ENCODE assay signal across 8 mouse cellular contexts in the genomic region with DNA sequence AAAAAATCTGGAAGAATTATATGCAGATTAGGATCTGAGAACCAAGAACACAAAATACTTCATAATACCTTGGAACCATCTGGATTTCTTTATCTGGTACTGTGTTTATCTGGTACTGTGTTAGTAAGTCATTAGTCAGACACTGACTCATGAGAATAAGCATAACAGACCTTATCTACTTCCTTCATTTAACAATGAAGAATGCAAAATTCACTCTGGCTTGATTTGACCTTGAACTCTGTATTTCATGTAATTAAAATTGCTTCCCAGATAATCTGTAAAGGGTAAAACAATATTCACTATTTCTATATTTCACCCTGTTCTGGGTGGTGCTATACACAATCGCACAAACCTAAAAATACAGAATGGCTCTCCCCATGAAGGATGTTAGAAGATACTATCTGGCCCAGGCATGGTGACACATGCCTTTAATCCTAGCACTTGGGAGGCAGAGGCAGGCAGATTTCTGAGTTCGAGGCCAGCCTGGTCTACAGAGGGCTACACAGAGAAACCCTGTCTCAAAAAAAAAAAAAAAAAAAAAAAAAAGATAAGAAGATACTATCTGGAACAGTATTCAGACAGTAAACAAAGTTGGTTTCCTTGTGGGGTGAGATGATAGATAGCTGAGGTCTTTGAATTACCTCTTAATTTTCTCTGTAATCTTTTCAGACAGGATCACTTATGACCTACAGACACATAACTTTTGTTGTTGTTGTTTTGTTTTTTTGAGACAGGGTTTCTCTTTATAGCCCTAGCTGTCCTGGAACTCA. TPM values are rescaled to one million over a fixed set of nuclear protein-coding genes. Genes with fewer than 3 reads are reported as not detected.
A peak's percentile ranks its signal among the peaks of the same experiment; 100 is the strongest.
DNase-seq lines count a peak whose midpoint lies in the region; ATAC-seq and TF ChIP-seq lines count a peak whose summit lies in the region.

No protein-coding gene starts in this region.

- DNase-seq in CD4-positive, CD25-positive, alpha-beta regulatory T cell, adult 2 months (ENCODE audit: low read depth, low spot score) = peak; percentile 11
- DNase-seq in testis, postnatal 10 days (ENCODE audit: low spot score) = no peak
- DNase-seq in liver, embryonic 14.5 days (ENCODE audit: low read depth in 3 of 3, low spot score in 3 of 3) = no peak
- DNase-seq in right cerebral cortex, adult 18-20 months = no peak

- no peak for TF ChIP-seq EP300 in liver, embryonic 14.5 days (IDR thresholded peaks at IDR 0.05; ENCODE audit: low read depth)

- H3K27me3 ChIP-seq in testis, adult 2 months (ENCODE audit: control insufficient read depth, insufficient read depth, low read length) = no peaks in the 10 kb centered on the region
- no peaks in the 10 kb centered on the region for H3K27me3 ChIP-seq in liver, embryonic 14.5 days (ENCODE audit: control insufficient read depth, insufficient read depth, low read length)

- peaks cover 4% of the 10 kb centered on the region for H3K4me1 ChIP-seq in testis, adult 2 months (ENCODE audit: control insufficient read depth, insufficient read depth, low read length)
- peaks cover 0 to 4% of the 10 kb centered on the region in 2 experiments; a peak in 1 of 4 replicates for H3K4me1 ChIP-seq in liver, embryonic 14.5 days (replicated peaks; ENCODE audit: control insufficient read depth in 2 of 2, insufficient read depth in 2 of 2, low read length in 1 of 2)

- peak overlapping the region; percentile 99 for H3K4me3 ChIP-seq in testis, adult 2 months (ENCODE audit: control insufficient read depth, low read depth, low read length)
- H3K4me3 ChIP-seq in liver, embryonic 14.5 days (ENCODE audit: insufficient read depth in 1 of 2, low read depth in 2 of 2, low read length in 2 of 2) = peak overlapping the region in 1 of 2 experiments; percentile 74; a peak in 2 of 4 replicates

- peaks cover 7% of the 10 kb centered on the region for H3K36me3 ChIP-seq in testis, adult 2 months (ENCODE audit: control insufficient read depth, insufficient read depth, low read length)
- peaks cover 18% of the 10 kb centered on the region for H3K36me3 ChIP-seq in liver, embryonic 14.5 days (replicated peaks; ENCODE audit: control insufficient read depth, insufficient read depth, low read depth)

- ATAC-seq in CD4-positive, CD25-positive, alpha-beta regulatory T cell, adult 4 months = no peak
- ATAC-seq in liver, embryonic 14.5 days (ENCODE audit: insufficient read depth) = no peak
- no peak for ATAC-seq in granulocyte monocyte progenitor cell, adult 5-6 weeks (replicated peaks; ENCODE audit: poor library complexity, severe bottlenecking)
- ATAC-seq in megakaryocyte, adult 5-6 weeks (ENCODE audit: poor library complexity, severe bottlenecking) = no peak

- TF ChIP-seq CTCF in testis, adult 2 months (IDR thresholded peaks at IDR 0.05; ENCODE audit: control insufficient read depth, insufficient read depth, insufficient replicate concordance, low read depth, low read length) = no peak
- TF ChIP-seq CTCF in liver, embryonic 14.5 days (IDR thresholded peaks at IDR 0.05; ENCODE audit: low read depth) = no peak

- TF ChIP-seq POLR2A in testis, adult 2 months (IDR thresholded peaks at IDR 0.05; ENCODE audit: control insufficient read depth, low read depth, low read length) = no peak

- peak overlapping the region; percentile 87 for H3K4me2 ChIP-seq in liver, embryonic 14.5 days (ENCODE audit: low read depth)

- H3K27ac ChIP-seq in testis, adult 2 months (ENCODE audit: control insufficient read depth, insufficient read depth, low read depth, low read length) = peak overlapping the region; percentile 66; the same call in 1 of the 2 replicates
- H3K27ac ChIP-seq in liver, embryonic 14.5 days = no peak overlapping the region

- H3K9ac ChIP-seq in liver, embryonic 14.5 days (replicated peaks) = peak overlapping the region; percentile 28

- H3K9me3 ChIP-seq in liver, embryonic 14.5 days (ENCODE audit: control insufficient read depth, low read length) = no peaks in the 10 kb centered on the region

- 84% methylated on average over 2 of the region's 2 CpGs for WGBS in liver, embryonic 14.5 days (ENCODE audit: insufficient replicate concordance)

RNA-seq across cellular contexts. Expression of gene 2610507B11Rik, which starts 0.9 kb away (rescaled TPM):
- polyA plus RNA-seq in CD4-positive, CD25-positive, alpha-beta regulatory T cell, adult 4 months (2017; shearing (Covaris generic)) = 10 to 100 TPM; 34.2 to 48.1 TPM
- 125 and 133 TPM in 2 replicates for polyA plus RNA-seq in testis, adult 2 months (2012; rRNA removed)
- polyA plus RNA-seq in liver, embryonic 14.5 days (2012; rRNA removed) = 17.3 and 20.5 TPM in 2 replicates
- polyA plus RNA-seq in liver, embryonic 14.5 days (2014; fragmentation: Nextera tagmentation; extraction: Ambion mirVana) = 26.5 and 32.8 TPM in 2 replicates
- total RNA-seq in granulocyte monocyte progenitor cell, adult 5-6 weeks (2014; fragmentation: Nextera tagmentation) = 67.9 and 73.6 TPM in 2 replicates
- 70.6 and 76.0 TPM in 2 replicates for total RNA-seq in granulocyte monocyte progenitor cell, adult 5-6 weeks (2017)
- total RNA-seq in megakaryocyte, adult 5-6 weeks (2015) = 33.7 and 43.5 TPM in 2 replicates
- 54.6 and 57.2 TPM in 2 replicates for total RNA-seq in megakaryocyte, adult 5-6 weeks (2017)

RNA-seq across cellular contexts. Expression of gene Supt6, which starts 14.9 kb away (rescaled TPM):
- 10 to 100 TPM; 18.2 to 32.4 TPM for polyA plus RNA-seq in CD4-positive, CD25-positive, alpha-beta regulatory T cell, adult 4 months (2017; shearing (Covaris generic))
- polyA plus RNA-seq in testis, adult 2 months (2012; rRNA removed) = 20.1 and 22.2 TPM in 2 replicates
- 7.4 and 8.4 TPM in 2 replicates for polyA plus RNA-seq in liver, embryonic 14.5 days (2012; rRNA removed)
- 7.4 and 7.8 TPM in 2 replicates for polyA plus RNA-seq in liver, embryonic 14.5 days (2014; fragmentation: Nextera tagmentation; extraction: Ambion mirVana)
- total RNA-seq in granulocyte monocyte progenitor cell, adult 5-6 weeks (2014; fragmentation: Nextera tagmentation) = 39.3 and 42.7 TPM in 2 replicates
- total RNA-seq in granulocyte monocyte progenitor cell, adult 5-6 weeks (2017) = 35.2 and 41.1 TPM in 2 replicates
- total RNA-seq in megakaryocyte, adult 5-6 weeks (2015) = 28.3 and 28.7 TPM in 2 replicates
- total RNA-seq in megakaryocyte, adult 5-6 weeks (2017) = 27.2 and 36.4 TPM in 2 replicates

RNA-seq across cellular contexts. Expression of gene Sdf2, which starts 15.1 kb away (rescaled TPM):
- polyA plus RNA-seq in CD4-positive, CD25-positive, alpha-beta regulatory T cell, adult 4 months (2017; shearing (Covaris generic)) = 100 to 1,000 TPM in 1 of 2 experiments, 10 to 100 TPM in 1; 95.5 to 102 TPM
- 34.2 and 35.3 TPM in 2 replicates for polyA plus RNA-seq in testis, adult 2 months (2012; rRNA removed)
- polyA plus RNA-seq in liver, embryonic 14.5 days (2012; rRNA removed) = 31.6 and 34.3 TPM in 2 replicates
- polyA plus RNA-seq in liver, embryonic 14.5 days (2014; fragmentation: Nextera tagmentation; extraction: Ambion mirVana) = 30.7 and 30.8 TPM in 2 replicates
- 76.9 and 79.6 TPM in 2 replicates for total RNA-seq in granulocyte monocyte progenitor cell, adult 5-6 weeks (2014; fragmentation: Nextera tagmentation)
- total RNA-seq in granulocyte monocyte progenitor cell, adult 5-6 weeks (2017) = 41.4 and 48.8 TPM in 2 replicates
- 64.3 and 75.1 TPM in 2 replicates for total RNA-seq in megakaryocyte, adult 5-6 weeks (2015)
- 44.1 and 50.1 TPM in 2 replicates for total RNA-seq in megakaryocyte, adult 5-6 weeks (2017)

RNA-seq across cellular contexts. Expression of gene BC030499, which starts 30.0 kb away (rescaled TPM):
- polyA plus RNA-seq in CD4-positive, CD25-positive, alpha-beta regulatory T cell, adult 4 months (2017; shearing (Covaris generic)) = under 1 TPM in 1 of 2 experiments, not detected in 1; 0.63 TPM
- 0.22 and 0.28 TPM in 2 replicates for polyA plus RNA-seq in testis, adult 2 months (2012; rRNA removed)
- 0.17 and 0.25 TPM in 2 replicates for polyA plus RNA-seq in liver, embryonic 14.5 days (2012; rRNA removed)
- 0.06 TPM in 1 of 2 replicates, not detected in the other for polyA plus RNA-seq in liver, embryonic 14.5 days (2014; fragmentation: Nextera tagmentation; extraction: Ambion mirVana)
- 2.3 TPM in 1 of 2 replicates, not detected in the other for total RNA-seq in granulocyte monocyte progenitor cell, adult 5-6 weeks (2014; fragmentation: Nextera tagmentation)
- total RNA-seq in granulocyte monocyte progenitor cell, adult 5-6 weeks (2017) = not detected in 2 replicates
- 0.56 TPM in 1 of 2 replicates, not detected in the other for total RNA-seq in megakaryocyte, adult 5-6 weeks (2015)
- 0.18 and 0.77 TPM in 2 replicates for total RNA-seq in megakaryocyte, adult 5-6 weeks (2017)

RNA-seq across cellular contexts. Expression of gene Spag5, which starts 40.7 kb away (rescaled TPM):
- polyA plus RNA-seq in CD4-positive, CD25-positive, alpha-beta regulatory T cell, adult 4 months (2017; shearing (Covaris generic)) = 1 to 10 TPM; 2.8 to 4.3 TPM
- 54.3 and 56.0 TPM in 2 replicates for polyA plus RNA-seq in testis, adult 2 months (2012; rRNA removed)
- 27.8 and 39.7 TPM in 2 replicates for polyA plus RNA-seq in liver, embryonic 14.5 days (2012; rRNA removed)
- 27.6 and 31.5 TPM in 2 replicates for polyA plus RNA-seq in liver, embryonic 14.5 days (2014; fragmentation: Nextera tagmentation; extraction: Ambion mirVana)
- 11.9 and 25.4 TPM in 2 replicates for total RNA-seq in granulocyte monocyte progenitor cell, adult 5-6 weeks (2014; fragmentation: Nextera tagmentation)
- total RNA-seq in granulocyte monocyte progenitor cell, adult 5-6 weeks (2017) = 50.8 and 57.7 TPM in 2 replicates
- 23.6 and 31.6 TPM in 2 replicates for total RNA-seq in megakaryocyte, adult 5-6 weeks (2015)
- 60.7 and 63.2 TPM in 2 replicates for total RNA-seq in megakaryocyte, adult 5-6 weeks (2017)
